Mouse (Mus musculus) myocyte (in vitro differentiated cells): ENCODE results near the gene Fam110a.

ENCODE experiments used
- CEBPB ChIP-seq: IDR thresholded peaks from 2 replicates; pipeline ENCODE4 v1.6.1; 2011; ENCODE audit warnings: mild to moderate bottlenecking, moderate library complexity; ENCODE audit not compliant: poor library complexity, insufficient read depth, severe bottlenecking
- E2F4 ChIP-seq: IDR thresholded peaks from one replicate; pipeline ENCODE4 v1.6.1; 2011; ENCODE audit warnings: mild to moderate bottlenecking, control low read depth, moderate library complexity; ENCODE audit not compliant: insufficient read depth
- MAX ChIP-seq: IDR thresholded peaks from one replicate; pipeline ENCODE4 v1.6.1; 2011; ENCODE audit warnings: low read depth, mild to moderate bottlenecking, control low read depth
- MYOD1 ChIP-seq, 3 experiments: IDR thresholded peaks; one replicate each; pipeline ENCODE4 v1.6.1; 2011; ENCODE audit warnings: control low read depth in 2 of 3, low read depth in 2 of 3, mild to moderate bottlenecking in 2 of 3, moderate library complexity in 1 of 3; ENCODE audit not compliant: insufficient read length in 2 of 3, control insufficient read depth in 1 of 3
- MYOG ChIP-seq, 3 experiments: IDR thresholded peaks; one replicate each; pipeline ENCODE4 v1.6.1; 2011; ENCODE audit warnings: control low read depth in 2 of 3, low read depth in 2 of 3, mild to moderate bottlenecking in 2 of 3; ENCODE audit not compliant: insufficient read length in 2 of 3, control insufficient read depth in 1 of 3, insufficient read depth in 1 of 3
- POLR2A ChIP-seq: IDR thresholded peaks from one replicate; pipeline ENCODE4 v1.6.1; 2011; ENCODE audit warnings: low read depth, mild to moderate bottlenecking, control low read depth, moderate library complexity; ENCODE audit not compliant: insufficient read length
- POLR2AphosphoS2 ChIP-seq: IDR thresholded peaks from one replicate; pipeline ENCODE4 v1.6.1; 2011; ENCODE audit warnings: low read depth, control low read depth; ENCODE audit not compliant: insufficient read length
- SRF ChIP-seq: IDR thresholded peaks from one replicate; pipeline ENCODE4 v1.6.1; 2011; ENCODE audit warnings: low read depth; ENCODE audit not compliant: control insufficient read depth, insufficient read length
- TCF12 ChIP-seq: IDR thresholded peaks from one replicate; pipeline ENCODE4 v1.6.1; 2011; ENCODE audit warnings: mild to moderate bottlenecking, control low read depth; ENCODE audit not compliant: poor library complexity, insufficient read depth, severe bottlenecking
- USF1 ChIP-seq: IDR thresholded peaks from one replicate; pipeline ENCODE4 v1.6.1; 2011; ENCODE audit warnings: low read depth, mild to moderate bottlenecking, control low read depth, moderate library complexity

- no peak for TF ChIP-seq TCF12
- TF ChIP-seq E2F4: no peak
- TF ChIP-seq POLR2A: no peak
- TF ChIP-seq MYOD1 (IDR thresholded peaks at IDR 0.05; ENCODE audit: control insufficient read depth in 1 of 3, insufficient read length in 2 of 3, low read depth in 2 of 3): no peak
- TF ChIP-seq SRF: no peak
- no peak for TF ChIP-seq USF1
- TF ChIP-seq MYOG (IDR thresholded peaks at IDR 0.05; ENCODE audit: control insufficient read depth in 1 of 3, insufficient read depth in 1 of 3, insufficient read length in 2 of 3, low read depth in 2 of 3): no peak
- no peak for TF ChIP-seq CEBPB
- no peak for TF ChIP-seq POLR2AphosphoS2
- no peak for TF ChIP-seq MAX
Observed at GRCm38 (mm10) chr2:152010251-152010650, 30.2 kb upstream of the Fam110a start.
